Mouse (Mus musculus) intestine, embryonic 15.5 days (tissue): ENCODE measurements at regions not wholly inside any gene's neighbourhood (a gene's known extent, or its start where the extent isn't known, plus 50 kb on each side); places are given as distances from the start of the nearest gene placed in this dataset.

Experiments used
- ATAC-seq: fragments of 200-750 bp; cut with Nextera tagmentation; 2 replicates; pipeline ENCODE4 v1.8.0; 2017; ENCODE audit warnings: moderate TSS enrichment, moderate library complexity
- H3K27ac ChIP-seq: fragments of 300-500 bp; sonication (generic); 2 replicates; pipeline ENCODE4 v1.5.1; 2015; ENCODE audit warnings: mild to moderate bottlenecking, inconsistent platforms
- H3K27me3 ChIP-seq: fragments of 300-500 bp; sonication (generic); replicated peaks from 2 replicates; pipeline ENCODE4 v1.6.1; 2015; ENCODE audit warnings: inconsistent platforms
- H3K36me3 ChIP-seq: fragments of 300-500 bp; sonication (generic); 2 replicates; pipeline ENCODE4 v1.6.1; 2015; ENCODE audit warnings: inconsistent platforms
- H3K4me1 ChIP-seq: fragments of 300-500 bp; sonication (generic); replicated peaks from 2 replicates; pipeline ENCODE4 v1.6.1; 2015; ENCODE audit warnings: inconsistent platforms
- H3K4me2 ChIP-seq: fragments of 300-500 bp; sonication (generic); replicated peaks from 2 replicates; pipeline ENCODE4 v1.6.1; 2015; ENCODE audit warnings: mild to moderate bottlenecking, inconsistent platforms
- H3K4me3 ChIP-seq: fragments of 300-500 bp; sonication (generic); replicated peaks from 2 replicates; pipeline ENCODE4 v1.5.1; 2015; ENCODE audit warnings: inconsistent platforms
- H3K9ac ChIP-seq: fragments of 300-500 bp; sonication (generic); 2 replicates; pipeline ENCODE4 v1.6.1; 2015; ENCODE audit warnings: inconsistent platforms
- H3K9me3 ChIP-seq: fragments of 300-500 bp; sonication (generic); 2 replicates; pipeline ENCODE4 v1.6.1; 2016; ENCODE audit warnings: inconsistent platforms
- WGBS: fragments of 180-500 bp; shearing (Covaris S2); methylation state at CpG from one replicate; pipeline ENCODE4 v1.1.7; 2015; 5-methylcytosine and 5-hydroxymethylcytosine counted together

DNA sequence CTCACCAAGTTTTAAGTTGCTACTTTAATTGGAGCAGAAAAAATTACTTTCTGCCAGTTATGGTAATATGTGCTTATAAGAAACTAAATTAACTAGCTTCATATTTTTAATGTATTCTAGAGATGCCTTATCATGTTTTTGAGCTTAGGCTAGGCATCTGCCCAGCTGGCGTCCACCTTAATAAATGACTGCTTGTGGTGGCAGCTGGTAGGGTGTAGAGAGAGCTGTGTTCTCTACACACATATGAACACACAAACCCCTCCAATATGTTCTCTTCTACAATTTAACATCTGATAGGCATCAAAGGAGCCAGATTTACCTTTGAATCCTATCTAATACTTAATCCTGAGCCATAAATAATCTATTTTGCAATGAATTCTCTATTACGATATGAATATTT lies 173.4 kb downstream of the Gm4340 start:
- Histone ChIP-seq H3K9me3 (no peaks in the 10 kb centered on the region), H3K27me3 (no peaks in the 10 kb centered on the region), H3K4me3 (no peak overlapping the region), H3K4me1 (no peaks in the 10 kb centered on the region), H3K36me3 (no peaks in the 10 kb centered on the region), H3K4me2 (no peak overlapping the region), H3K27ac (no peak overlapping the region), H3K9ac (no peak overlapping the region)
- no peak for ATAC-seq
- WGBS = 91% methylated on average over 2 of the region's 2 CpGs

DNA sequence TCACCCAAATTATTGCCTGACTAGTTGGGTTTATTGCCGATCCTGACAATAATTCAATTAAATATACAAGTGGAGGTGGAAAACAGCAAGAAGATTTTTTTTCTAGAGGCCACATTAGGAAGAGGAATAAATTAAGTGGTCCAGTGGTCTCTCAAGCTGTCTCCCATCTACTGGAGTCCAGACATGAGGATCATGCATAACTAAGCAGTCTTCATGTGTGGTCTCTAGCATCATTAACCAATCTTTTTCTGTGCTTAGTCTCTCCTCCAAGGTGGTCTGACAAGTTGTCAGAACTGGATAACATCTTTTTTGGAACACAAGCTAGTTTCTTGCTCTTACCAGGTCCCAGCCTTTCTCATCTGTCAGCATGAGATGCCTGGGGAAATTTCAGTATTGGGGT lies 180.7 kb downstream of the Gm4340 start:
- H3K9me3 ChIP-seq = no peaks in the 10 kb centered on the region
- no peaks in the 10 kb centered on the region for H3K4me1 ChIP-seq
- H3K9ac ChIP-seq = no peak overlapping the region
- no peaks in the 10 kb centered on the region for H3K27me3 ChIP-seq
- no peak for ATAC-seq
- 55% methylated on average over 1 of the region's 1 CpGs for WGBS
- no peaks in the 10 kb centered on the region for H3K36me3 ChIP-seq
- no peak overlapping the region for H3K4me2 ChIP-seq
- H3K4me3 ChIP-seq = no peak overlapping the region
- no peak overlapping the region for H3K27ac ChIP-seq

DNA sequence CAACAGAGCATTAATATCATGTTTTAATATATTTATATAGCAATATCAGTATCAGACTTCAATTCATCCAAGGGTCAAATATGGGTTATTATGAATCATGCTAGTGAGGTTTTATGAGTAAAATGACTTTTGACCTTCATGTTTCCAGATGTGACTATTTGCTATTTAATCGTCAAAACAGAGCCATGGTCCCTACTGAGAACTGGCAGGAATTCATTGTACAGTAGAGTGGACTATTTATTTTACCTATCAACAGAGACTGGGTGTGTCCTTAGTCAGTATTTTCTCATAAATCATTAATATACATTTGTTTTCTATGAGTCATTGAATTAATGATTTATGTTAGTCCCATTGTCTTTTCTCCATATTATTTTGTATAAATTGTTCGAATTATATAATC lies 194.4 kb downstream of the Gm4340 start:
- ATAC-seq = no peak

DNA sequence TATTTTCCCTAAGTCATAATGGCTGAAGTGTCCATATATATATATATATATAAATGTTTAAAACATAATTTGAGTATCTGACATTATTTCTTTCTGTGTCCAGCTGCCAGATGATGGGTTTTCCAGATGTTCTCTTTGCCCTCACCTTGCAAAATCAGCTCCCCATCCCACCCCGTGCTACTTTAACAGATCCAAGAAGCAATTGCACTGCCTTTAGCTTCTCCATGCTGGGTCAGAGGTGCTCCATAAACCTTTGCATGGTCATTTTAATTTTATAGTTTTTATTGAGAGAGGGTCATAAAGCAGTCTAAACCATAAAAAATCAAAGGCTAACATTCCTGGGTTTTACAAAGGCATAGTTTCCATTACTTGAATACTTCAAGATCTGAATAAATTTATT lies 201.9 kb downstream of the Gm4340 start:
- ATAC-seq = no peak
- WGBS = 69% methylated on average over 1 of the region's 1 CpGs
- H3K4me3 ChIP-seq = no peak overlapping the region

More for the DNA sequence above, 194.4 kb downstream of the Gm4340 start:
- H3K27me3 ChIP-seq = no peaks in the 10 kb centered on the region
- H3K4me2 ChIP-seq = no peak overlapping the region
- H3K9ac ChIP-seq = no peak overlapping the region
- no peaks in the 10 kb centered on the region for H3K36me3 ChIP-seq
- no peak overlapping the region for H3K27ac ChIP-seq
- H3K9me3 ChIP-seq = no peaks in the 10 kb centered on the region
- 68% methylated on average over 2 of the region's 2 CpGs for WGBS
- H3K4me1 ChIP-seq = no peaks in the 10 kb centered on the region
- no peak overlapping the region for H3K4me3 ChIP-seq

DNA sequence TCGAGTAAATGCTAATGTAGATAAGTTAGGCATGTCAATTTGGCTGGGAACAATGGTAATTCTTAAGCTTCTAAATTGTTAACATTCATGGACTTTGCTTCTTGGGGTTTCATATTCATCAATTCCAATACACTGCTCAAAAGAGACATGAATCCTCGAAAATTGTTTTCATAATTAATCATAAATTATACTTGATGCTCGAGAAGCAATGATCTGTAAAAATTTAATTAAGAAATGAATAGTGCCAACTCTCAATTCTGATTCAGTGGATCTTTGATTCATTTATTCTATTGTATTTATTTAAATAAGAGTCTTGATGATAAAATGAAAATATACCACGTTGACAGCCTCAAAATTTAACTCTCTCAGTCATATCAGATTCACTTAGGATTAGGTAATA lies 214.9 kb downstream of the Gm4340 start:
- WGBS = 64% methylated on average over 4 of the region's 4 CpGs
- H3K36me3 ChIP-seq = no peaks in the 10 kb centered on the region
- H3K27ac ChIP-seq = no peak overlapping the region
- ATAC-seq = no peak
- H3K4me3 ChIP-seq = no peak overlapping the region
- H3K27me3 ChIP-seq = no peaks in the 10 kb centered on the region
- H3K4me2 ChIP-seq = no peak overlapping the region
- H3K9ac ChIP-seq = no peak overlapping the region
- no peaks in the 10 kb centered on the region for H3K4me1 ChIP-seq
- H3K9me3 ChIP-seq = no peaks in the 10 kb centered on the region

More for the DNA sequence above, 201.9 kb downstream of the Gm4340 start:
- H3K9me3 ChIP-seq = no peaks in the 10 kb centered on the region
- H3K36me3 ChIP-seq = no peaks in the 10 kb centered on the region
- no peak overlapping the region for H3K4me2 ChIP-seq
- no peak overlapping the region for H3K9ac ChIP-seq
- no peaks in the 10 kb centered on the region for H3K4me1 ChIP-seq
- no peak overlapping the region for H3K27ac ChIP-seq
- no peaks in the 10 kb centered on the region for H3K27me3 ChIP-seq

DNA sequence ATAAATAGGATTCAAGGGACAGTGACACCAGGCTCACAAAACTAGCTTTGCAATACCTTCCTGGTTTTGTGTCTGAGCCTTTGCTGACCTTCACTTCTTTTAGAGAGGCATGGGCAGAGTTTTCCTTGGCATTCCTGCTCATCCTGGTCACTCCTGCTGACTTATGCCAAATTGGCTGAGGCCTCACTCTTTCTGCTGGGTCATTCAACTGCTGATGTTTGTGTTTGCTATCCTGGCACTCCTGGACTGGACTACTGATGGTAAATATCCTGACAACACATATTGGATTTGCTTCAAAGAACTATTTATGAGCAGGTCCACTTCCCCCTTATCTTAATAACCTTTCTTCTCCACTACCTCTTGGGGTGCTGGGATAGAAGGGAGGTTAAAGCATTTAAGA lies 228.7 kb downstream of the Gm4340 start:
- Histone ChIP-seq H3K9me3 (no peaks in the 10 kb centered on the region), H3K36me3 (no peaks in the 10 kb centered on the region), H3K27ac (no peak overlapping the region), H3K4me3 (no peak overlapping the region), H3K27me3 (no peaks in the 10 kb centered on the region), H3K9ac (no peak overlapping the region), H3K4me1 (no peaks in the 10 kb centered on the region), H3K4me2 (no peak overlapping the region)
- no peak for ATAC-seq

DNA sequence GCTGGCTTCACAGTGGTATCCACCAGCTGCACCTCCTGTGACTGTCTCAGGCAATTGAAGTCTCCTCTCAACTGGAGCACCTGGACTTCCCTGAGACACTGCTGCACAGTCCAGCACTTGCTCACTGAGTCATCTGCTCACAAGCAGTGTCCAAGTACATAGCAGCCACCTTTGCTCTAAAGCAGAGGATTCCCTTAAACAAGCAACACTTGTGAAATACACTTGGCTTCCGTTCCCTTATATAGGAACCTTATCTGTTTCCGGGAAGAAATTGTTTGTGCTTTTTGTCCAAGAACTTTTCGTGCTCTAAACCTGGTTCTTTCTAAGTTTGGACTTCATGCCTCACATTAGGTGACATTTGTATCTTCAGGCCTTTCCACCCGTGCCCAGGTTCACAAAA lies 229.3 kb downstream of the Gm4340 start:
- Histone ChIP-seq H3K27me3 (no peaks in the 10 kb centered on the region), H3K4me2 (no peak overlapping the region), H3K9ac (no peak overlapping the region), H3K36me3 (no peaks in the 10 kb centered on the region), H3K4me1 (no peaks in the 10 kb centered on the region), H3K9me3 (no peaks in the 10 kb centered on the region), H3K27ac (no peak overlapping the region), H3K4me3 (no peak overlapping the region)
- WGBS = 80% methylated on average over 4 of the region's 4 CpGs
- ATAC-seq = no peak

DNA sequence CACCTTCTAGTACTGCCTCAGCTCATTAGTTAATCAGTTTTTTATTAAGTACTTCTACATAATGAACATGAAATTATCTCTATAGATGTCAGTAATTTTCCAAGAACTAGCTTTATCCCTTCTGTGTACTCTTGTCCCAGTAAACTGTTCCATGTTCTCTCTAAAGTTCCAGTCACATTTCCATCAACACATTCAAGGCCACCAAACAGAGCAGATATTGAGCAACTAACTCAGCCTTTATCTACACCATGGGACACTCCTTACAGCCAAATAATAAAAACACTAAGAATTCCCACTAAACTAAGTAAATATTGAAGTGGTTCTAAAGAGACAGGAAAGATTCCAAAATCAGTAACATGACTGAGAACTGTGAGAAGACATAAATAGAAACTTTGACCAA lies 229.9 kb downstream of the Gm4340 start:
- H3K4me2 ChIP-seq = no peak overlapping the region
- H3K27me3 ChIP-seq = no peaks in the 10 kb centered on the region
- no peaks in the 10 kb centered on the region for H3K36me3 ChIP-seq
- no peak for ATAC-seq
- H3K27ac ChIP-seq = no peak overlapping the region
- no peak overlapping the region for H3K4me3 ChIP-seq
- no peak overlapping the region for H3K9ac ChIP-seq
- no peaks in the 10 kb centered on the region for H3K4me1 ChIP-seq
- no peaks in the 10 kb centered on the region for H3K9me3 ChIP-seq

DNA sequence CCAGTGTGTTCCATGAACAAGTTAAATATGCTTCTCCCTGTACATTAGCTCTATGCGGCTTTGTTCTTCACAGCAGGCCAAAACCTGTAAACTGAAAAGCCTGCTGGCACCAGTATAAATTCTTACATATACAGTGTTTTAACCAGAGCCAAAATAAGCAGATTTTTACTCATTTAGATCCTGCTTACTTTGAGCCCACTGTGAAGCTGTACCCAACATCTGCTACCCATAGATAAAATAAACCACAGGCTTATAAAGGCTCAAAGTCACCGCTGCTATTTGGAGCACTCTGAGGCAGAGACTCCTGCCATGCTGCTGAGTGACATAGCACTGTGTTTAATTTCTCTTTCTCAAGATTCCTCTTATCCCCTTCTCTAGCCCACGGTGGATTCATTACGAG lies 251.1 kb downstream of the Gm4340 start:
- Histone ChIP-seq H3K9me3 (no peaks in the 10 kb centered on the region), H3K4me3 (no peak overlapping the region), H3K36me3 (no peaks in the 10 kb centered on the region), H3K9ac (no peak overlapping the region), H3K27me3 (no peaks in the 10 kb centered on the region), H3K27ac (no peak overlapping the region), H3K4me2 (no peak overlapping the region), H3K4me1 (no peaks in the 10 kb centered on the region)
- WGBS = 86% methylated on average over 4 of the region's 4 CpGs
- ATAC-seq = no peak

DNA sequence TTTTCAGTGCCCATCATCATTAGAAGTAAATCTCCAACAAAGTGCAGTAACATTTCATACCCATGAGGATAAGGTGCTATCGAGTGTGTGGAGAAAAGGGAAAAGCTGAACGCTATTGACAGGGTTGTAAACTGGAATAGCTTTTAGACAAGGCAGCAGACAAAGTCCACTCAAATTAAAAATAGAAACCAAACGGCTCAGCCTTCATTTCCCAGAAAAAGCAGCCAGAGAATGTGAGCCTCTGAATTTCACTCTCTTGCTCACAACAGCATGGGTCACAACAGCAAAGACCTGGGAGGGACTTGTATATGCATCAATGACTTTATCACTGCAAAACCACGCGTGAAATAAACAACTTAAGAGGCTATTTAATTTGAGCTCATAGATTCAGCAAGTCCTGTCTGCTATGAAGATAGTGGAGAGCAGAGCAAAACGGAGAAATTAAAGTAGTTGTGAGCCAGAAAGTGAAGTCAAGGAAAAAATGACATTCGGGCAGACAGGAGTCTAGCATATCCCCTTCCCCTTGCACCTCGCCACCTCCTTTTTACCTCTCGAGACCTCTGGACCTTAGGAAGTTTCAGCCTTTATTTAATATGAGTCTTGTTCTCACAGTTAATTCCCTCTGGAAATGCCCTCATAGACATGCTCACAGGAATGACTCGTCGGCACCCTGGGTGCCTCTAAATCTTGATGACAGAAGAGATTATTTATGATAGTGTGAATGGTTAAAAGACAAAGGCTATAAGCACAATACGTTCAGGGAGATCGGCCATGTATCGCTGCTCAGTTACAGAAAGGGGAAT lies 261.9 kb downstream of the Gm4340 start:
- 57% methylated on average over 14 of the region's 14 CpGs for WGBS
- ATAC-seq = peak; percentile 53

DNA sequence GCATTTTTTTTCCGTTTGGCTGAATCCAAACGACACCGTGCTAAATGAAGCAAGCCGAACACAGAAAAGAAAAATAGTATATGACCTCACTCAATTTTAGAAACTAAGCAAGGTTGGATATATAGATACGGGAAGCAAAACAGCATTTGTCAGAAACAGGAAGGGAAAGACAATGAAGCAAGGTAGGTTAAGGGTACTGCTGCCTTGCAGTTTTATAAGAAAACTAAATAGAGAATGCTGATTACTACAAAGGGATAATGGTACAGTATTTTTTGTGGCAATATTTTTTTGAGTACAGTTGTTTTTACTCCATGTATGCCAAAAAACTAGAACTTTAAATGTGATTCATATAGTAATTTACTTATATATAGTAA lies 262.5 kb downstream of the Gm4340 start:
- 74% methylated on average over 5 of the region's 5 CpGs for WGBS
- Histone ChIP-seq H3K27me3 (no peaks in the 10 kb centered on the region), H3K36me3 (no peaks in the 10 kb centered on the region), H3K4me2 (no peak overlapping the region), H3K4me1 (no peaks in the 10 kb centered on the region), H3K4me3 (no peak overlapping the region), H3K9ac (no peak overlapping the region), H3K9me3 (no peaks in the 10 kb centered on the region), H3K27ac (no peak overlapping the region)
- ATAC-seq = no peak

More for the DNA sequence above, 261.9 kb downstream of the Gm4340 start:
- no peak overlapping the region for H3K27ac ChIP-seq
- H3K36me3 ChIP-seq = no peaks in the 10 kb centered on the region
- H3K27me3 ChIP-seq = no peaks in the 10 kb centered on the region
- H3K9me3 ChIP-seq = no peaks in the 10 kb centered on the region
- no peaks in the 10 kb centered on the region for H3K4me1 ChIP-seq
- H3K4me3 ChIP-seq = no peak overlapping the region
- no peak overlapping the region for H3K9ac ChIP-seq
- no peak overlapping the region for H3K4me2 ChIP-seq

DNA sequence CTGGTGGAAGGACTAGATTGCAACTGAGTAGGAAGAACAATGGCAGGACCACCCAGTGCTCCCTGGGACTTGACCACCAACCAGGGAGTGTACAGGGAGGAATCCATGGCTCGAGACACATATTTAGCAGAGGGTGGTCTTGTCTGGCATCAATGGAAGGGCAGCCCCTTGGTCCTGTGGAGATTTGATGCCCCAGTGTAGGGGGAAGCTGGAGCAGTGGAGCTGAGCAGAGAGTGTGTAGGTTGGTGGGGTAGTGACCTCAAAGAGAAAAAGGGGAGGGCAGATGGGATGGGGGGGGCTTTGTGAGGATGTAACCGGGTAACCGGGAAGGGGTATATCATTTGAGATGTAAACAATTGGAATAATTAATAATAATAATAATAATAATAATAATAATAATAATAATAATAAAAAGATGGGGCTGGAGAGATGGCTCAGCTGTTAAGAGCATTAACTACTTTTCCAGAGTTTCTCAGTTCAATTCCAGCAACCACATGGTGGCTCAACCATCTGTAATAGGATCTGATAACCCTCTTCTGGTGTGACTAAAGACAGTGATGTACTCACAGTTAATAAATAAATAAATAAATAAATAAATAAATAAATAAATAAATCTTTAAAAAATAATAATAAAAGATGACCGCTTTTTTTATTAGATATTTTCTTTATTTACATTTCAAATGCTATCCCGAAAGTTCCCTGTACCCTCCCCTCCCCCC lies 292.5 kb downstream of the Gm4340 start:
- Histone ChIP-seq H3K4me3 (no peak overlapping the region), H3K36me3 (no peaks in the 10 kb centered on the region), H3K27me3 (no peaks in the 10 kb centered on the region), H3K9me3 (no peaks in the 10 kb centered on the region), H3K27ac (no peak overlapping the region), H3K9ac (no peak overlapping the region), H3K4me2 (no peak overlapping the region), H3K4me1 (no peaks in the 10 kb centered on the region)
- 95% methylated on average over 5 of the region's 5 CpGs for WGBS
- ATAC-seq = no peak

DNA sequence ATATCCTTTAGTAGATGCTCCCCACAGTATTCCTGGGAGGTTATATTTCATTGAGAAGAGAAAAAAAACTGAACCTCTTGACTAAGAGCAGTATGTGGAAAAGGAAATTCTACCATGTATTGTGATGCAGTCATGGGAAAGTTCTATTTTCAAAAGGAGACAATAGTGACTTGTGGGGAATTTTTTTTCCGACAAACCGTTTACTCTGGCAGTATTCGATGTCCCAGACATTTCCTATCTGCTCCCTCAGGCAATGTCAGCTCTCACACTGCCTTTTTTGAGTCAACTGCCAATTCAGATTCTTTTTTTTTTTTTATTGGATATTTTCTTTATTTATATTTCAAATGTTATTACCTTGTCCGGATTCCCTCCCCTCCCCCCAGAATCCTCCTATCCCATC lies 295.5 kb downstream of the Gm4340 start:
- Histone ChIP-seq H3K36me3 (no peaks in the 10 kb centered on the region), H3K9ac (no peak overlapping the region), H3K4me2 (no peak overlapping the region), H3K4me1 (no peaks in the 10 kb centered on the region), H3K9me3 (no peaks in the 10 kb centered on the region), H3K27me3 (no peaks in the 10 kb centered on the region), H3K4me3 (no peak overlapping the region), H3K27ac (no peak overlapping the region)
- no peak for ATAC-seq
- 73% methylated on average over 4 of the region's 4 CpGs for WGBS
